Mouse (Mus musculus): ENCODE data around the gene Card14. TPM values are rescaled to one million over a fixed set of nuclear protein-coding genes. Genes with fewer than 3 reads are reported as not detected.

Card14 gene
- polyA plus RNA-seq, 1 experiment from 2014 or later: 0.33 TPM

DNA sequence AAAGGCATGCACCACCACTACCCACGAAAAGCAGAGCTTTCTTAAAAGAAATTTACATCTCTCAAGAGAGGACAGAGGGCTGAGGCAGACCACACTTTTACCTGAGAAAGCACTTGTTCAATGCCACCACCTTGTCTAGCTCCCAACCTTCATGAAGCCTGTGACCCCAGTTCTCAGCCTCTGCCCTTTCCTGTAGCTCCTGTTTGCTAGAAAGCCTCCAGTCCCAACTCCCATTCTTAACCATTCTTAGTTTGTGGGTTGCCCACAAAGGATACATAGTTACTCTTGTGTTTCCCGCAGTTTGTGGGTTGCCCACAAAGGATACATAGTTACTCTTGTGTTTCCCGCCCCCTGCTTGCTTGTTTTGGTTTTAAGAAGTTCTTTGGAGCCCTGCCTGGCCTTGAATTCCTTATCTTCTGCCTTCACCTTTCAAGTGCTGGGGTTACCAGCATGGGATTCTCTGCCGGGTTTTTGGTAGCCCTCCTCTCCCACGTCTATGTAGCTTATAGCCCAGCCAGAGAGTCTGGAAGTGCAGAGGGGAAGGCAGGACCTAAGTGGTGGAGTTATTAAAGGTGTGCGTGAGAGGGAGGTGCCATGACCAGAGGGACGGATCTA lies 83.9 kb downstream of the Card14 start:
- H3K27me3 ChIP-seq (replicated peaks): peaks cover 83% of the 10 kb centered on the region
- H3K4me2 ChIP-seq: no peak overlapping the region
- H3K36me3 ChIP-seq: no peaks in the 10 kb centered on the region
- no peaks in the 10 kb centered on the region for H3K9me3 ChIP-seq (replicated peaks)
- ATAC-seq (ENCODE audit: low FRiP score): no peak
- no peak overlapping the region for H3K4me3 ChIP-seq (replicated peaks)
- H3K27ac ChIP-seq (replicated peaks): no peak overlapping the region
- H3K4me1 ChIP-seq: peaks cover 27% of the 10 kb centered on the region
- H3K9ac ChIP-seq (replicated peaks): no peak overlapping the region
- 33% methylated on average over 7 of the region's 7 CpGs for WGBS

DNA sequence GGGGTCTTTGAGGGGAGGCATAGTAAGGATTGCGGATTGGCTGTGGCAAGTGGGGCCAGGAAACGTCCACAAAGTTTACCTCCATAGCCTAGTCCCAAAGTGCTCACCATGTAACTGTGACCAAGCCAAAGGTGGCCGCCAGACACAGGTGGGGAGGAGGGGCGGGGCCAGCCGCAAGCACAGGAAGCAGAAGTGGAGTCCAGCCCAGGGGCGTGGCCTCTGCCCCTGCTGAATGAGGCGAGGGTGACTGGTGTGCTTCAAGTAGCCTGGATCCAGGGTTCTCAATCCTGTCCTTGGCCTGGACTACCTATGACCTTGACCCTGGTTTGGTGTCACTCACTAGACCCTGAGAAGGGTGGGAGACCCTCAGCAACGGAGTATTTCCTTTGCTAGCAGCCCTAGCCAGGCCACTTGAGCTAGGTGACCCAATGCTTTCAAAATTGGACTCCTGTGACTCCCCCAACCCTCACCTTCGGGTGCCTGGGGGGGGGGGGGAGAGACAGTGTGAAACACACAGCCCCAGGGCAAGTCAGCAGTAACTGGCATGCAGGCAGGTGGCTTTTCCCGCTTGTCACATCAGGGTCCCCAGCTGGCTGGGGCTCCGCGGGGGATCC lies 84.5 kb downstream of the Card14 start:
- no peak overlapping the region for H3K9ac ChIP-seq (replicated peaks)
- H3K27me3 ChIP-seq (replicated peaks): peaks cover 87% of the 10 kb centered on the region
- H3K36me3 ChIP-seq: no peaks in the 10 kb centered on the region
- no peak for ATAC-seq (ENCODE audit: low FRiP score)
- no peak overlapping the region for H3K4me3 ChIP-seq (replicated peaks)
- no peak overlapping the region for H3K27ac ChIP-seq (replicated peaks)
- WGBS: 10% methylated on average over 12 of the region's 12 CpGs
- no peaks in the 10 kb centered on the region for H3K9me3 ChIP-seq (replicated peaks)
- H3K4me1 ChIP-seq: peaks cover 27% of the 10 kb centered on the region
- peak overlapping the region; percentile 66 for H3K4me2 ChIP-seq

- H3K36me3 ChIP-seq: no peaks in the 10 kb centered on the region
- 2% methylated on average over 19 of the region's 19 CpGs for WGBS
- H3K9me3 ChIP-seq (replicated peaks): no peaks in the 10 kb centered on the region
- H3K4me2 ChIP-seq: peak within 1 kb of the TSS; percentile 66
- no peak for ATAC-seq (ENCODE audit: low FRiP score)
- H3K27ac ChIP-seq (replicated peaks): no peak within 1 kb of the TSS
- H3K4me3 ChIP-seq (replicated peaks): peak within 1 kb of the TSS; percentile 39
- peaks cover 27% of the 10 kb centered on the region for H3K4me1 ChIP-seq
- H3K27me3 ChIP-seq (replicated peaks): peaks cover 86% of the 10 kb centered on the region
- H3K9ac ChIP-seq (replicated peaks): peak within 1 kb of the TSS; percentile 18
Observed at GRCm38 (mm10) chr11:119392800-119393482, 85.4 kb downstream of the Card14 start, which contains the start of gene Rnf213. Rnf213 (plus strand) TSS chr11:119393100.

- H3K4me3 ChIP-seq (replicated peaks): peak overlapping the region; percentile 39
- H3K27ac ChIP-seq (replicated peaks): no peak overlapping the region
- no peaks in the 10 kb centered on the region for H3K9me3 ChIP-seq (replicated peaks)
- H3K9ac ChIP-seq (replicated peaks): peak overlapping the region; percentile 18; the same call in 1 of the 2 replicates
- H3K4me1 ChIP-seq: peaks cover 27% of the 10 kb centered on the region
- ATAC-seq (ENCODE audit: low FRiP score): no peak
- H3K4me2 ChIP-seq: peak overlapping the region; percentile 66
- WGBS: 25% methylated on average over 7 of the region's 7 CpGs
- no peaks in the 10 kb centered on the region for H3K36me3 ChIP-seq
- peaks cover 82% of the 10 kb centered on the region for H3K27me3 ChIP-seq (replicated peaks)
Observed at GRCm38 (mm10) chr11:119393483-119393804, 85.9 kb downstream of the Card14 start.

GRCm38 (mm10) chr11:119394210-119394609 lies 86.6 kb downstream of the Card14 start:
- 45% methylated on average over 6 of the region's 6 CpGs for WGBS
- ATAC-seq (ENCODE audit: low FRiP score): no peak
- H3K9ac ChIP-seq (replicated peaks): no peak overlapping the region
- peaks cover 74% of the 10 kb centered on the region for H3K27me3 ChIP-seq (replicated peaks)
- no peak overlapping the region for H3K4me3 ChIP-seq (replicated peaks)
- H3K36me3 ChIP-seq: no peaks in the 10 kb centered on the region
- no peak overlapping the region for H3K4me2 ChIP-seq
- H3K27ac ChIP-seq (replicated peaks): no peak overlapping the region
- peaks cover 27% of the 10 kb centered on the region for H3K4me1 ChIP-seq
- no peaks in the 10 kb centered on the region for H3K9me3 ChIP-seq (replicated peaks)

MicroRNAs within 50 kb of the gene (microRNA counts, 519-probe panel; counts per million panel counts)
- not detected for microRNA mmu-miR-1932

Small RNAs within 50 kb of the gene (microRNA-seq; reads per million reads assigned to microRNA genes)
- gene Mir1932: not detected

Other genes with a start within 250 kb of the Card14 start
- 20.2 and 24.2 TPM in 2 replicates for gene Cbx4, start 221.5 kb upstream of the Card14 start, polyA plus RNA-seq (2015; fragmentation: Nextera tagmentation; extraction: Ambion mirVana)
- gene Tbc1d16, start 79.3 kb upstream of the Card14 start, polyA plus RNA-seq (2015; fragmentation: Nextera tagmentation; extraction: Ambion mirVana): 43.9 and 47.4 TPM in 2 replicates
- gene Ccdc40, start 79.2 kb upstream of the Card14 start, polyA plus RNA-seq (2015; fragmentation: Nextera tagmentation; extraction: Ambion mirVana): 12.6 and 13.2 TPM in 2 replicates
- 102 and 105 TPM in 2 replicates for gene Gaa, start 39.9 kb upstream of the Card14 start, polyA plus RNA-seq (2015; fragmentation: Nextera tagmentation; extraction: Ambion mirVana)
- gene Eif4a3, start 7.7 kb upstream of the Card14 start, polyA plus RNA-seq (2015; fragmentation: Nextera tagmentation; extraction: Ambion mirVana): 241 and 279 TPM in 2 replicates
- 4.7 and 5.6 TPM in 2 replicates for gene Sgsh, start 47.8 kb downstream of the Card14 start, polyA plus RNA-seq (2015; fragmentation: Nextera tagmentation; extraction: Ambion mirVana)
- gene Slc26a11, start 47.8 kb downstream of the Card14 start, polyA plus RNA-seq (2015; fragmentation: Nextera tagmentation; extraction: Ambion mirVana): 5.8 and 7.3 TPM in 2 replicates
- gene Rnf213, start 85.3 kb downstream of the Card14 start, polyA plus RNA-seq (2015; fragmentation: Nextera tagmentation; extraction: Ambion mirVana): 1.1 and 3.9 TPM in 2 replicates
- gene Endov, start 183.6 kb downstream of the Card14 start, polyA plus RNA-seq (2015; fragmentation: Nextera tagmentation; extraction: Ambion mirVana): 15.1 and 15.8 TPM in 2 replicates
- gene Nptx1, start 240.0 kb downstream of the Card14 start, polyA plus RNA-seq (2015; fragmentation: Nextera tagmentation; extraction: Ambion mirVana): 26.0 and 28.3 TPM in 2 replicates